Mouse (Mus musculus): ENCODE measurements at regions not wholly inside any gene's neighbourhood (a gene's known extent, or its start where the extent isn't known, plus 50 kb on each side); places are given as distances from the start of the nearest gene placed in this dataset.

DNA sequence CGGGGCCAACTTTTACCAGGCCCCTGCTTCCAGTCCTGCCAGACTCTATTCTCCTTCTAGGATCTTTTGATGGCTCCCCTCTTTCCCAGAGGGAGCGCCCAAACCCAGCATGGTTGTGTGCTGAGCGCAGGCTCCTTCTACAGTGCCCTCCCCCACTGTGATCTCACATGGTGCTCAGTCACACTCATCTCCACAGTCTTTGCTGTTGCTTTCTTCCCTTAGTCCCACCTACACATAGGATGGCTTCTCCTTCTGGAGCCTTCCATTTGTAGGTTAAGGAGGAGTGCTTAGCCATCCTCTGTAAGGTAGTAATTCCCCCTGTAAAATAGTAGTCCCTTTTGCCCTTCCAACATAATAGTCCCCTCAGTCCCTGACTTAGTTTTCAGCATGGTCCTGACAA lies 222.2 kb upstream of the Zfp64 start:
- Histone ChIP-seq H3K27ac (ENCODE audit: control insufficient read depth, low read depth, low read length) (no peak overlapping the region), H3K9ac (ENCODE audit: control insufficient read depth, low read depth, low read length, poor library complexity, severe bottlenecking) (no peak overlapping the region), H3K79me2 (ENCODE audit: control insufficient read depth, insufficient read depth, low read length, poor library complexity) (no peaks in the 10 kb centered on the region), H3K36me3 (ENCODE audit: control insufficient read depth in 1 of 2, insufficient read depth in 2 of 2, low read length in 2 of 2) (no peaks in the 10 kb centered on the region), H3K27me3 (ENCODE audit: control insufficient read depth in 1 of 2, insufficient read depth in 2 of 2, low read length in 2 of 2) (no peaks in the 10 kb centered on the region), H3K4me1 (ENCODE audit: control insufficient read depth in 1 of 2, insufficient read depth in 2 of 2, low read length in 2 of 2) (no peaks in the 10 kb centered on the region), H3K9me3 (replicated peaks; ENCODE audit: insufficient read depth, low read length) (no peaks in the 10 kb centered on the region), H3K4me3 (ENCODE audit: control insufficient read depth in 1 of 2, insufficient read depth in 1 of 2, low read depth in 2 of 2, low read length in 2 of 2) (no peak overlapping the region)
- no peak for DNase-seq (ENCODE audit: low read depth, low spot score)
- TF ChIP-seq CHD2 (IDR thresholded peaks at IDR 0.05; ENCODE audit: low read length) = no peak
- TF ChIP-seq E2F4 (IDR thresholded peaks at IDR 0.05; ENCODE audit: borderline replicate concordance, low read depth, low read length) = no peak
- TF ChIP-seq MXI1 (IDR thresholded peaks at IDR 0.05; ENCODE audit: low read depth, low read length) = no peak
- TF ChIP-seq JUND (IDR thresholded peaks at IDR 0.05; ENCODE audit: low read depth, low read length) = no peak
- no peak for TF ChIP-seq USF2 (IDR thresholded peaks at IDR 0.05; ENCODE audit: borderline replicate concordance in 1 of 2, insufficient read depth in 1 of 2, low read depth in 1 of 2, low read length in 2 of 2)
- no peak for TF ChIP-seq ZKSCAN1 (IDR thresholded peaks at IDR 0.05; ENCODE audit: low read depth, low read length)
- no peak for TF ChIP-seq ZNF384 (IDR thresholded peaks at IDR 0.05; ENCODE audit: low read depth, low read length)
- no peak for TF ChIP-seq TAL1 (IDR thresholded peaks at IDR 0.05; ENCODE audit: low read length)
- TF ChIP-seq ETS1 (IDR thresholded peaks at IDR 0.05; ENCODE audit: low read depth, low read length) = no peak
- no peak for TF ChIP-seq RCOR1 (IDR thresholded peaks at IDR 0.05; ENCODE audit: low read depth, low read length)
- no peak for TF ChIP-seq USF1 (IDR thresholded peaks at IDR 0.05; ENCODE audit: low read depth, low read length)
- TF ChIP-seq POLR2AphosphoS2 (IDR thresholded peaks at IDR 0.05; ENCODE audit: low read length) = no peak
- no peak for TF ChIP-seq ZC3H11A (IDR thresholded peaks at IDR 0.05; ENCODE audit: low read depth, low read length)
- TF ChIP-seq GABPA (IDR thresholded peaks at IDR 0.05; ENCODE audit: low read depth, low read length) = no peak
- no peak for TF ChIP-seq KAT2A (conservative IDR thresholded peaks at IDR 0.05; ENCODE audit: low read depth, low read length)

DNA sequence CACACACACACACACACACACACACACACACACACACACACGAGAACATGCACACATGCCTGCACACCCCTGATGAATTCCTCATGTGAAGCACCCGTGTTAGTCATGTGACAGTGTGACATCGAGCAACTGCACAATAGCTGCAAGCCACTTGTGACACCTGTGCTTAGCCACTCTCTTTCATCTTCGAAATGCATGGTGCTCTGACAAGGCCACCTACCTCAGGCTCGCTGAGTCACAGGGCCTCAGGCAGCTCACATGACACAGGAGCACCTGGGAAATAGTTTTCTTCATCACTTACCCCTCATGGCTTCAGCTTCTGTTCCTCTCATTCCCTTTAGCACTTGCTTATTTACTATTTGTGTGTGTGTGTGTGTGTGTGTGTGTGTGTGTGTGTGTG lies 213.4 kb upstream of the Zfp64 start:
- Histone ChIP-seq H3K9ac (ENCODE audit: control insufficient read depth, low read depth, low read length, poor library complexity, severe bottlenecking) (no peak overlapping the region), H3K27ac (ENCODE audit: control insufficient read depth, low read depth, low read length) (no peak overlapping the region), H3K79me2 (ENCODE audit: control insufficient read depth, insufficient read depth, low read length, poor library complexity) (no peaks in the 10 kb centered on the region), H3K27me3 (ENCODE audit: control insufficient read depth in 1 of 2, insufficient read depth in 2 of 2, low read length in 2 of 2) (no peaks in the 10 kb centered on the region), H3K4me1 (ENCODE audit: control insufficient read depth in 1 of 2, insufficient read depth in 2 of 2, low read length in 2 of 2) (no peaks in the 10 kb centered on the region), H3K36me3 (ENCODE audit: control insufficient read depth in 1 of 2, insufficient read depth in 2 of 2, low read length in 2 of 2) (no peaks in the 10 kb centered on the region), H3K4me3 (ENCODE audit: control insufficient read depth in 1 of 2, insufficient read depth in 1 of 2, low read depth in 2 of 2, low read length in 2 of 2) (no peak overlapping the region), H3K9me3 (replicated peaks; ENCODE audit: insufficient read depth, low read length) (no peaks in the 10 kb centered on the region)
- TF ChIP-seq NRF1 (IDR thresholded peaks at IDR 0.05; ENCODE audit: insufficient read depth, low read depth, low read length, poor library complexity, severe bottlenecking) (no peak), MYC (IDR thresholded peaks at IDR 0.05; ENCODE audit: low read depth, low read length) (no peak), HCFC1 (IDR thresholded peaks at IDR 0.05; ENCODE audit: low read depth, low read length) (no peak), TCF12 (IDR thresholded peaks at IDR 0.05; ENCODE audit: low read depth, low read length) (no peak), UBTF (IDR thresholded peaks at IDR 0.05; ENCODE audit: borderline replicate concordance, insufficient read depth, low read depth, low read length) (no peak), GATA1 (IDR thresholded peaks at IDR 0.05; ENCODE audit: low read depth, low read length) (no peak), CHD1 (IDR thresholded peaks at IDR 0.05; ENCODE audit: low read depth, low read length) (no peak), JUND (IDR thresholded peaks at IDR 0.05; ENCODE audit: low read depth, low read length) (no peak), SMC3 (IDR thresholded peaks at IDR 0.05; ENCODE audit: low read depth, low read length) (no peak), ELF1 (IDR thresholded peaks at IDR 0.05; ENCODE audit: low read depth, low read length) (no peak), ZNF384 (IDR thresholded peaks at IDR 0.05; ENCODE audit: low read depth, low read length) (no peak), BHLHE40 (IDR thresholded peaks at IDR 0.05; ENCODE audit: borderline replicate concordance, low read depth, low read length) (no peak), GABPA (IDR thresholded peaks at IDR 0.05; ENCODE audit: low read depth, low read length) (no peak), SIN3A (IDR thresholded peaks at IDR 0.05; ENCODE audit: low read length) (no peak), E2F4 (IDR thresholded peaks at IDR 0.05; ENCODE audit: borderline replicate concordance, low read depth, low read length) (no peak), RCOR1 (IDR thresholded peaks at IDR 0.05; ENCODE audit: low read depth, low read length) (no peak)
- DNase-seq (ENCODE audit: low read depth, low spot score) = no peak

Data from MEL (cell line).